Mouse (Mus musculus) embryonic facial prominence, embryonic 11.5 days (tissue): Measurements from ENCODE around the gene Glis3. TPM values are rescaled to one million over a fixed set of nuclear protein-coding genes. Genes with fewer than 3 reads are reported as not detected.

Experiments
- ATAC-seq: fragments of 200-750 bp; cut with Nextera tagmentation; replicated peaks from 2 replicates; pipeline ENCODE4 v1.8.0; 2017; ENCODE audit warnings: low read depth; ENCODE audit not compliant: insufficient number of reproducible peaks, low FRiP score, low TSS enrichment
- DNase-seq: peaks from one replicate; pipeline ENCODE4 v3.0.0-alpha.2; 2015; ENCODE audit warnings: low spot score
- H3K27ac ChIP-seq: fragments of 300-500 bp; sonication (generic); replicated peaks from 2 replicates; pipeline ENCODE4 v1.5.1; 2014; ENCODE audit warnings: mild to moderate bottlenecking, low read depth, low read length, control low read depth
- H3K27me3 ChIP-seq: fragments of 300-500 bp; sonication (generic); 2 replicates; pipeline ENCODE4 v1.6.1; 2014; ENCODE audit warnings: mild to moderate bottlenecking, low read length, moderate library complexity, mixed read lengths; ENCODE audit not compliant: control insufficient read depth, insufficient read depth
- H3K36me3 ChIP-seq: fragments of 300-500 bp; sonication (generic); replicated peaks from 2 replicates; pipeline ENCODE4 v1.6.1; 2014; ENCODE audit warnings: low read depth, mild to moderate bottlenecking, low read length, moderate library complexity, mixed read lengths; ENCODE audit not compliant: control insufficient read depth, insufficient read depth
- H3K4me1 ChIP-seq: fragments of 300-500 bp; sonication (generic); 2 replicates; pipeline ENCODE4 v1.6.1; 2014; ENCODE audit warnings: low read length, mixed read lengths; ENCODE audit not compliant: control insufficient read depth, insufficient read depth
- H3K4me2 ChIP-seq: fragments of 300-500 bp; sonication (generic); 2 replicates; pipeline ENCODE4 v1.6.1; 2014; ENCODE audit warnings: low read depth, mild to moderate bottlenecking, control low read depth, low read length, moderate library complexity
- H3K4me3 ChIP-seq: fragments of 300-500 bp; sonication (generic); 2 replicates; pipeline ENCODE4 v1.5.1; 2014; ENCODE audit warnings: low read depth, low read length, control low read depth
- H3K9ac ChIP-seq: fragments of 300-500 bp; sonication (generic); replicated peaks from 2 replicates; pipeline ENCODE4 v1.6.1; 2014; ENCODE audit warnings: mild to moderate bottlenecking, control low read depth, low read length
- H3K9me3 ChIP-seq: fragments of 300-500 bp; sonication (generic); replicated peaks from 2 replicates; pipeline ENCODE4 v1.6.1; 2016; ENCODE audit warnings: mild to moderate bottlenecking, low read length, inconsistent platforms, mixed read lengths; ENCODE audit not compliant: control insufficient read depth
- WGBS: fragments of 180-500 bp; shearing (Covaris S2); extraction: QIAGEN DNeasy Blood & Tissue Kit; methylation state at CpG from one replicate; pipeline ENCODE4 v1.1.7; 2014; 5-methylcytosine and 5-hydroxymethylcytosine counted together
- polyA plus RNA-seq: library from polyadenylated mRNA; unstranded; fragments of >200 nt; fragmentation: Nextera tagmentation; extraction: Ambion mirVana; gene quantifications from 2 replicates; pipeline ENCODE4 v1.2.1, GENCODE M21; 2014

Glis3 gene
- polyA plus RNA-seq, 1 experiment from 2014 or later = 2.0 TPM

DNA sequence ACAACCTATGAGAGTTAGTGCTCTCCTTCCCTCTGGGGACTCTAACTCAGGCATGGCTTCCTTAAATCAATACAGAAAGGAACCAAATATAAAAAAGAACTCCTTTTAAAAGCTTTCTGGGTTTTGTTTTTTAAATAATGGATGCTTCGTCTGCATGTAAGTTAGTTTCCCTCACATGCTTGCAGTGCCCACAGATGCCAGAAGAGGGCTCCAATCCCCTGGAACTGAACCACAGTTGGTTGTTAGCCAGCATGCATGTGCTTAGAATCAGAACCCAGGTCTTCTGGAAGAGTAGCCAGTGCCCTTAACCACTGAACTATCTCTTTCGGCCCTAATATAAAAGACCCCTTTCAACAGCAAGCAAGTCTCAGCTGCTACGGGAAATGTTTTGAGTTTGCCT lies 132.9 kb downstream of the Glis3 start:
- Histone ChIP-seq H3K9me3 (no peaks in the 10 kb centered on the region), H3K36me3 (no peaks in the 10 kb centered on the region), H3K4me2 (no peak overlapping the region), H3K4me3 (no peak overlapping the region), H3K27me3 (no peaks in the 10 kb centered on the region), H3K27ac (no peak overlapping the region), H3K4me1 (no peaks in the 10 kb centered on the region), H3K9ac (no peak overlapping the region)
- no peak for DNase-seq
- ATAC-seq = no peak
- WGBS = 93% methylated on average over 3 of the region's 3 CpGs

DNA sequence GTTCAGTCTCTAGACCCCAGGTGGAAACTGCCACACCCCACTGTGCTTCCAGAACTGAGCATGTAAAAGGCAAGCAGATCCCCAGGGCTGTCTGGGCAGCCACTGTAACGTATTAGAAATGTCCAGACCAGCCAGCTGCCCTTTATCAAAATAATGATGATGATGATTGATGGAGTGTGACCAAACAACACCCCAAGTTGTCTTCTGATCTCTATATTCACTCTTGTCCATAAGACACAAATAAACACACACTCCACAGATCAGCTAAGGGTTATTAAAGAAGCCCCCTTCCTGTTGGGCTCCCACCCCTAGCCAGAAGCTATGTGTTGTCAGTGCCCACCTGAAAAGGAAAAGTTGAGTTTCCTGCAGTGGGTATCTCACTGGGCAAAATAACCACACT lies 134.4 kb downstream of the Glis3 start:
- no peaks in the 10 kb centered on the region for H3K9me3 ChIP-seq
- no peak for ATAC-seq

DNA sequence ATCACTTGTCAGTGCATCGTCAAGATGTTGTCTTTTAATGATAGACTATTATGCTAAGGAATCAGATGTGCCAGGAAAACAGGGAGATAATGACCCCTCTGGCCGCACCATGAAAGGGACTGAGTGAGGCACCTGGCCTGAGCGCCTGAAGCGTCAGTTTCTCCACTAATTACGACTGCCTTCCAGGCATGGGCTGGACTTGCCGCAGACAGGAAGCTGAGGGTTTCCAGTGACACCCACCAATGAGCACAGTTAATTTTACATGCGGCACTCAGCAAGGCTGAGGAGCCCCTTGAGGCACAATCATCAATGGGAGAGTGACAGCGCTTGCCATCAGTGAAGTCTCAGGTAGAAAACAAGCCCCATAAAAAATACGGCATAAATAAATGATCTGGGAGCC lies 141.1 kb downstream of the Glis3 start:
- H3K27me3 ChIP-seq = no peaks in the 10 kb centered on the region
- H3K9me3 ChIP-seq = no peaks in the 10 kb centered on the region
- no peak overlapping the region for H3K4me3 ChIP-seq
- WGBS = 35% methylated on average over 9 of the region's 9 CpGs
- no peak for ATAC-seq
- H3K9ac ChIP-seq = no peak overlapping the region
- H3K36me3 ChIP-seq = no peaks in the 10 kb centered on the region
- H3K4me1 ChIP-seq = no peaks in the 10 kb centered on the region
- DNase-seq = no peak
- no peak overlapping the region for H3K27ac ChIP-seq
- no peak overlapping the region for H3K4me2 ChIP-seq

More for the DNA sequence above, 134.4 kb downstream of the Glis3 start:
- no peak overlapping the region for H3K4me2 ChIP-seq
- no peak overlapping the region for H3K27ac ChIP-seq
- no peak overlapping the region for H3K9ac ChIP-seq
- H3K4me1 ChIP-seq = no peaks in the 10 kb centered on the region
- H3K36me3 ChIP-seq = no peaks in the 10 kb centered on the region
- WGBS = 43% methylated on average over 1 of the region's 1 CpGs
- no peak overlapping the region for H3K4me3 ChIP-seq
- H3K27me3 ChIP-seq = no peaks in the 10 kb centered on the region
- no peak for DNase-seq

DNA sequence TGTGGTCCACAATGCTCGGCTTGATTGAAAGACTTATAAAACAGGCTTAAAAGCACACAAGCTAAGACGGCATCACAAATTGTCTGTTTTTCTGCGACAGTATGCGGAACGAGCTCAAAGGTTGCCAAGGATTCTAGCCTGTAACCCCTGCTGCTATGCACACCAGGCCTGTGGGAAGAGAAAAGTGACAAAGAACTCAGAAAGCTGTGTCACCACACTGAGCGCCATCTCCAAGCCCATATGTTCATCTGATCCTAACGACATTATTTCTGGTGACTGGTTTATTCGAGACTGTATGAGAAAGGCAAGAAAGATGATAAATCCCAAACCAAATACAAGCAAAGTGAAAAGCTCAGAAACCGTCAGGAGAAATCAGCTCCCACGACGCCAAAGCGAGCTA lies 144.9 kb downstream of the Glis3 start:
- DNase-seq (no peak), ATAC-seq (no peak)
- no peaks in the 10 kb centered on the region for H3K36me3 ChIP-seq
- H3K9ac ChIP-seq = no peak overlapping the region
- H3K27ac ChIP-seq = no peak overlapping the region
- H3K9me3 ChIP-seq = no peaks in the 10 kb centered on the region
- WGBS = 89% methylated on average over 12 of the region's 12 CpGs
- no peak overlapping the region for H3K4me3 ChIP-seq
- no peak overlapping the region for H3K4me2 ChIP-seq
- no peaks in the 10 kb centered on the region for H3K4me1 ChIP-seq
- H3K27me3 ChIP-seq = no peaks in the 10 kb centered on the region

DNA sequence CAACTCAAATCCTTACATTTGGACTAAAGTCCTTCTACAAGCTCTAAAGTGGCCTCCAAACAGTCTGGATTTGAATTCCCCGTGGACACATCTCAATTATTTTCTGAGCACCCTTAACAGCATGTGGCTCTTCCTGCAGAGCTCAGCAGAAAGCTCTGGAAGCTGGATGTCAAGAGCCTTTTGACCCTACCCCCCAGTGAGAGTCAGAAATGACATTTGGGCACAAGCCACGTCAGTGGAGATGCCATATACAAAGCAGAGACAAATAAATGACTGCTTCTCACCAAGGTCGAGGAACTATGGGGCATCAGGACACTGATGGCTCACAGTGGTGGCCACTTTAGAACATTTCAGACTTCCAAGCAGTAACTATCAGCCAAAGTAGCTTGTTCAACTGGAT lies 146.3 kb downstream of the Glis3 start:
- Histone ChIP-seq H3K27ac (no peak overlapping the region), H3K4me2 (no peak overlapping the region), H3K9ac (no peak overlapping the region), H3K27me3 (no peaks in the 10 kb centered on the region), H3K4me3 (no peak overlapping the region), H3K4me1 (no peaks in the 10 kb centered on the region), H3K36me3 (no peaks in the 10 kb centered on the region), H3K9me3 (no peaks in the 10 kb centered on the region)
- DNase-seq (no peak), ATAC-seq (no peak)
- WGBS = 60% methylated on average over 3 of the region's 3 CpGs

DNA sequence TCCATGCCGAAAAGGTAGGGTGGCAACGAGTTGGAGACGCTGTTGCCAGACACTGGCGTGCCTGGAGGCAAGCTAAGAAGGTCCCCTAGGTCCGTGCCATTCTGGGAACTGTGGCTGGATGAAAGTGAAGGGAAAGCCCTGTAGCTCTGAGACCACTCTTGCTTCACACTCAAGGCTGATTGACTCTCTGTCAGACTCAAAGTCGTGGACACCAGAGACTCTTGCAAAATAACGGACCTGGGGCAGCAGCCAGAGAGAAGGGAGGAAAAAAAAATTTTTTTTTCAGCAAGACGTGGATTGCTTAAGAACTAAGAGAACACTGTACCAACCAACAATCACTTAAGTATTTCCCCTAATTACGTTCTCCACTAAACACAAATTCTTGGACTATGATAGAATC lies 148.1 kb downstream of the Glis3 start:
- H3K27ac ChIP-seq = no peak overlapping the region
- no peaks in the 10 kb centered on the region for H3K36me3 ChIP-seq
- no peaks in the 10 kb centered on the region for H3K27me3 ChIP-seq
- H3K4me2 ChIP-seq = no peak overlapping the region
- H3K9ac ChIP-seq = no peak overlapping the region
- no peak overlapping the region for H3K4me3 ChIP-seq
- no peak for ATAC-seq
- 86% methylated on average over 9 of the region's 9 CpGs for WGBS
- no peak for DNase-seq
- H3K9me3 ChIP-seq = no peaks in the 10 kb centered on the region
- H3K4me1 ChIP-seq = no peaks in the 10 kb centered on the region

DNA sequence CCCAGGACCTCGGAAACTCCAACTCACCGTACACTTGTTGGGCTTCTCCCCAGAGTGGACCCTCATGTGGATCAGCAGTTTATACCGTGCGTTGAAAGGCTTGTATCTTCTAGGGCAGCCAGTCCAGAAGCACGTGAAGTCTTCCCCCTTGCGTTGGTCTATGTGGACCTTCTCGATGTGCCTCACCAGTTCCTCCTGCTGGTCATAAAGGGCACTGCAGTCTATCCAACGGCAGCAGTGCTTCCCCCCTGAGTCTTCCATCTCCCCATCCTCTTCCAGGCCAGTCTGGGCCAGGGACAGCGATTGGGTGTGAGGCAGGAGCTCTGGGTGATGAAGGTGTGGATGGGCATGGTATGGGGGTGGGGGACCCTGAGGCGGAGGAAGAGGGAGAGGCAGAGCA lies 149.0 kb downstream of the Glis3 start:
- no peak for ATAC-seq
- WGBS = 68% methylated on average over 10 of the region's 10 CpGs
- H3K9me3 ChIP-seq = no peaks in the 10 kb centered on the region
- DNase-seq = peak; percentile 42
- no peak overlapping the region for H3K9ac ChIP-seq
- no peak overlapping the region for H3K4me2 ChIP-seq
- H3K4me1 ChIP-seq = no peaks in the 10 kb centered on the region
- no peaks in the 10 kb centered on the region for H3K27me3 ChIP-seq
- H3K27ac ChIP-seq = no peak overlapping the region
- H3K4me3 ChIP-seq = no peak overlapping the region
- no peaks in the 10 kb centered on the region for H3K36me3 ChIP-seq

DNA sequence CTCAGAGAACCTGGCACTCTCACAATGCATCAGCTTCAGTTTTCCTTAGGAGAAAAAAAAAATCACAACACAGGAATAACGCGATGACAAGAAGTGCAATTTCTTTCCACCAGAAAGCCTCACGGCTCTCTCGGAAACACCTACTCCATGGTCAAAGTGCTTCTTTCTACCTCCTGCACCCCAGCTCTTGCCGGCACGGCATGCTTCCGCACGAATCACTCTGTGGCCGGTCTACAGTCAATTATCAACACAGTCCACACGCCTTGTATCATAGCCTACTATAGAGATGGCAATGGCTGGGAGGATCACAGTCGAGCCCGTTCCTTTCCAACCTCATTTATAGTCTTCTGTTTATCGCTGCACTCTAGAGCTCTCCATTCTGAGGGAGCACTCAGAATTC lies 150.9 kb downstream of the Glis3 start:
- no peak overlapping the region for H3K27ac ChIP-seq
- no peak overlapping the region for H3K4me2 ChIP-seq
- no peak overlapping the region for H3K9ac ChIP-seq
- H3K4me1 ChIP-seq = no peaks in the 10 kb centered on the region
- no peaks in the 10 kb centered on the region for H3K27me3 ChIP-seq
- no peaks in the 10 kb centered on the region for H3K9me3 ChIP-seq
- 94% methylated on average over 13 of the region's 13 CpGs for WGBS
- no peaks in the 10 kb centered on the region for H3K36me3 ChIP-seq
- H3K4me3 ChIP-seq = no peak overlapping the region
- DNase-seq (no peak), ATAC-seq (no peak)
